Mouse (Mus musculus) stomach, adult 2 months (tissue): Measurements from ENCODE around the gene Cdk14. TPM values are rescaled to one million over a fixed set of nuclear protein-coding genes. Genes with fewer than 3 reads are reported as not detected.

Source experiments
- polyA plus RNA-seq: library from polyadenylated mRNA; depleted of rRNA; stranded (reverse); fragments of >200 nt; gene quantifications from 2 replicates; pipeline ENCODE4 v1.2.3, GENCODE M21; 2012; rRNA removed

The Cdk14 gene
- polyA plus RNA-seq, result 0.49 and 1.00 TPM in 2 replicates

GRCm38 (mm10) chr5:5419992-5420455, at the start of gene Cdk14:
Cdk14 (minus strand) TSS chr5:5420312.

GRCm38 (mm10) chr5:4757902-4758301, 662.2 kb downstream of the Cdk14 start, which contains the start of gene Fzd1:
Fzd1 (minus strand) TSS chr5:4758035.

Other genes with a start within 250 kb of the Cdk14 start
- gene 1700015F17Rik, start 58.8 kb upstream of the Cdk14 start, polyA plus RNA-seq, result not detected in 2 replicates
- 5.7 and 5.8 TPM in 2 replicates for gene Cldn12, start 94.6 kb upstream of the Cdk14 start, polyA plus RNA-seq
- gene Gtpbp10, start 139.2 kb upstream of the Cdk14 start, polyA plus RNA-seq, result 0.04 and 0.50 TPM in 2 replicates
- 0.17 and 0.18 TPM in 2 replicates for gene Gm8773, start 153.5 kb upstream of the Cdk14 start, polyA plus RNA-seq
- gene Cfap69, start 243.9 kb upstream of the Cdk14 start, polyA plus RNA-seq, result 3.2 and 3.6 TPM in 2 replicates